Mouse (Mus musculus) cerebellum, adult 11-12 months (tissue): ENCODE measurements around the gene Socs5.

Experiments
- DNase-seq: peaks from one replicate; pipeline ENCODE4 v3.0.0; 2022

The Socs5 gene

DNA sequence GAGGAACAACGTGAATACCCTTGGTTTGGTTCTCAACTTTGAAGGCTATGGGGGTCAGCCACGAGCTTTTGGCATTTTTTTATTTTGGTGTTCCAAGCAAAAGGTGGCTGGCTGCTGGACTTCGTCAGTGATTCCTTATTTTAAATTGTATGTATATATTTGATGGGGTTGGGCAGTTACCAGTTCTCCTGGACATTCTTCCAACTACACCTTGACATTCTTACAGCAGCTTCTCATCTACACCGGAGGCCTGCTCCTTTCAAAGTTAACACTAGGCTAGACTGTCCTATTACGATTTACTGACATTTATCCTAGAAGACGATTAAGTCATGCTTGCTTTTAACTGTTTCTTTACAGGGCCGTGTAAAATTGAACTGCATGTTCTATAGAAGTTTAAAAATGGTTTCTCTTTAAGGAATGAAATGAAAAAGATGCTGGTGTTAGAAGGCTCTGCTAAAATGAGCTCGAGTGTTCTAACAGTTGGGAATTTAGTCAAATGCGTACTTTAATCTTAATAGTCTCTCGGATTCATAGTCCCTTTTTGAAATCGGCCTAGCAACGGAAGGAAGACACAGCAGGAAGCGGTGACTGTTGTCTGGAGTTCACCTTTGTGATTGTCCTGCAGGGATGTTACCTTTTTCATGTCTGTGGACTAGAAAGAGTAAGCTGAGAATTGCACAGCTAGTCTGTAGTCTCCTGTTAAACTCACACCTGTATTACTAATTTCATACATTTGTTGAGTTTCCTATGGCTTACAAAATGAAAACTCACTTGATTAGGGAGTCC lies 1.2 kb downstream of the Socs5 start:
- DNase-seq: no peak

DNA sequence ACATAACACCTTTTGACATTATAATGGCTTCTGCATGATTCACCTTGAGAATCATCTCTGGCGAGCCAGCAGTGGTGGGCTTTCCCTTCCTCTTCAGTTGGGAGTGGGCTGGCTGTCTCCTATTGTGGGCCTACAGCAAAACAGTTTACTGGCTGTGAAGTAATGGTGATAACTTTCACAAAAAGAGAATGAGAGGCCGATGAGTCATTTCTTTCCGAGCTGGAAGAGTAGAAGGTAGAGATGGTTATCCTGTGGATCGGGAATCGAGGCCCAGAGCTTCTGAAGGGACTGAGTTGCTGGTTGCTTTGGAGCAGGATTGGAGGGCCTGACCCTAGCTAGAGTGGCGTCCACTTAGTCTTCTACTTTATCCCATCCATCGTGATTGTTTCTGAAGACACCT lies 2.0 kb downstream of the Socs5 start:
- DNase-seq: no peak

DNA sequence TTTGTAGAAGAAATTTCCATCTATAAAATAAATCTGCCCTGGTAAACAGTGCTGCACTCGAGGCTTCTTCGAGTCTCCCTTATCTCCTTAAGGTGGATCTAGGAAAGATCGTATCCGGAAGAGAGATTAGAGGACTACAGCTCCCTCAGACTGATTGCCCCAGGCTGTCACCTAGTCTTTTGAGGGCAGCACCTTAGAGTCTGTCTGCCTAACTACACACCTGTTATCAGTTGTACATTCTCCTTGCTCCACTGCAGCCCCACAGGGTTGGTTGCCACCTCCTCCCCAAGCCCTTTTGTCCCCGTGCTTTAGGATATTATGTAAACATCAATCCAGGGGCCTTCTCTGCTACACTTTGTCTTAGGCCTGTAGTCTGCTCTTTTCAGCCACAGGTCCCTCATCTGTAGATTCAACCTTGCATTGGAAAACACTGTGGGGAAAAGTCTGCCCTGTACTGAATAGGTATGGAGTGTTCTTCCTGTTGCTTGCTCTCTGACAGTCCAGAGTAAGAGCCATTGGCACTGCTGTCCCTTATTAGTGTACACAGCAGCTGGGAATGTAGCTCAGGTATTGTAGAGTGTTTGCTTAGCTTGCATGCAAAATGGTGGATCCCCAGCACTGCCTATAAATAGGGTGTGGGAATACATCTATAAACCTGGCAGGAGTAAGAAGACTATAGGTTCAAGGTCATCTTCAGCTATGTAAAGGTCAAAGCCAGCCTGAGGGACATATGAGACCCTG lies 5.5 kb downstream of the Socs5 start:
- no peak for DNase-seq

DNA sequence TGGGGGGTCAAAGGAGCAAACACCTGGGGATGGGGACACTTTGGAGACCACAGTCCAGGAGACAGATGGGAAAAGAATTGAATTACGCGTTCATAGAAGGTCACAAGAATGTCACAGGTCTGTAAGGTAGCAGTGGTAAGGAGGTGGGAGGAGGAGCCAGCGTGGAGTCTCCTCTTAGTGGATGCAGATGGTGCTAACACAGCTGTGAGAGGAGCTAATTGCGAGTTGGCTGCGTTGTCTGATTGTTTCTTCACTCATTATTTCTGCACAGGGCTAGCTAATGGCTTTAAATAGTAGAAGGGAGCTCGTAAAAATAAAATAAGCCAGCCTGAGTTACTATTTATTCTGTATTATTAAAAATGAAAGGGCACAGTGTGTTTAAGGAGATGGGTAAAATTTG lies 8.1 kb downstream of the Socs5 start:
- no peak for DNase-seq

DNA sequence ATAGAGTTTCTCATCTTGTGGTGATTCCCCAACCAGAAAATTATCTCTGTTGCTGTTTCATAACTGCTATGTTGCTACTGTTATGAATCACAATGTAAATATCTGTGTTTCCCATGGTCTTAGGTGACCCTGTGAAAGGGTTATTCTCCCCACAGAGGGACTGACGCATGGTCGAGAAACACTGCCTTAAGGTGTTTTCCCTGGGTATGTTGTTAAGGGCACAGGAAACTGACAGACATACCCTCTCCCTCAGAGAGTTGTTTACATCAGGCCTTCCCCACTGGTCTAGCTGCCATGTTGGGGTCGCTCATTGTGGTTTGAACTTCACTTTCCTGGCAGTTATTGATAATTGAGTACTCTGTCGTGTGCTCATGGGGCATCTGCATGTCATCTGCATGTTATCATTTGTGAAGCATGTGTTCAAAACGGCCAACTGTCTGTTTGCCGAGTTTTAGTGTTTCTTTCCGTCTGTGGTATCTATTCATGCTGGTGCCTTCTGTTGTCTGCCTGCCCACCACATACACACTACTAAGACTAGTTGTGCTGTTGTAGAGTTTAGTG lies 11.6 kb downstream of the Socs5 start:
- DNase-seq: no peak

DNA sequence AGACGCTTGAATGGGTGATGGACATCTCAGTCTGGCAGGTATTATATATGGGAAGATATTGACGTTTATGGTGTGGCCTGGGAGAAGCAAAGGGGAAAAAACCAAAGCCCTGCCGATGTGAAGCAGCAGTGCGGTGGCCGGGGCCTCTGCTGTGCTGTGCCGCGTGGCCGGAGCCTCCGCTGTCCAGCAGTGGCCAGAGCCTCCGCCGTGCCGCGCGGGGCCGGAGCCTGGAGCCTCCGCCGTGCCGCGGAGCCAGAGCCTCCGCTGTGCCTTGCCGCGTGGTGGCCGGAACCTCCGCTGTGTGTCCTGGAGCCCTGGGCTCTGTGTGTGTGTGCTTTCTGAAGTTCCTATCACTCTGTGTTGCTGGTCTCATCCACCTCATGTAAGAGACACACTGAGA lies 17.9 kb downstream of the Socs5 start:
- no peak for DNase-seq

DNA sequence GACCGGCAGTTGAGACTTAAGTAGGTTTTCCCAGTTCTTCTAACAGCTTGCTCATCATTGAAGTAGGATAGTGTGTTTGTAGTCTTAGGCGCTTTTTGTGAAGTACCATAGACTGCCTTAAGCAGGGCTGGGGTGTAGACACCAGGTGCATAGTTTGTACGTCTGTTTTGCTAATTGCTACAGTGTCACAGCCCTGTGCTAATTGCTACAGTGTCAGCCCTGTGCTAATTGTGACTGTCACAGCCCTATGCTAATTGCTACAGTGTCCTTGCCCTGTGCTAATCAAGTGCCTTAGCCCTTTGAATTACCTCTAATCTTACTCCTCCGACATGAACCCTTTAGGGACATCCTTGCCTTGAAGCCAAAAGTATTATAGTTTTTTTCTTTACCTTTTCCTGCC lies 24.8 kb downstream of the Socs5 start:
- DNase-seq: no peak

DNA sequence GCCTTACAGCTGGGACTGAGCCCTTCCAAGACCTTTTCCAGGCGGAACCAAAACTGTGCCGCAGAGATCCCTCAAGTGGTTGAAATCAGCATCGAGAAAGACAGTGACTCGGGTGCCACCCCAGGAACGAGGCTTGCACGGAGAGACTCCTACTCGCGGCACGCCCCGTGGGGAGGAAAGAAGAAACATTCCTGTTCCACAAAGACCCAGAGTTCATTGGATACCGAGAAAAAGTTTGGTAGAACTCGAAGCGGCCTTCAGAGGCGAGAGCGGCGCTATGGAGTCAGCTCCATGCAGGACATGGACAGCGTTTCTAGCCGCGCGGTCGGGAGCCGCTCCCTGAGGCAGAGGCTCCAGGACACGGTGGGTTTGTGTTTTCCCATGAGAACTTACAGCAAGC lies 26.3 kb downstream of the Socs5 start:
- DNase-seq: no peak

DNA sequence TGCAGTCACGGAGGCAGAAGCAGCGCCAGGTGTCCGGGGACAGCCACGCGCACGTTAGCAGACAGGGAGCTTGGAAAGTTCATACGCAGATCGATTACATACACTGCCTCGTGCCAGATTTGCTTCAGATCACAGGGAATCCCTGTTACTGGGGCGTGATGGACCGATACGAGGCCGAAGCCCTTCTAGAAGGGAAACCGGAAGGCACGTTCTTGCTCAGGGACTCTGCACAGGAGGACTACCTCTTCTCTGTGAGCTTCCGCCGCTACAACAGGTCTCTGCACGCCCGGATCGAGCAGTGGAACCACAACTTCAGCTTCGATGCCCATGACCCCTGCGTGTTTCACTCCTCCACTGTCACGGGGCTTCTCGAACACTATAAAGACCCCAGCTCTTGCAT lies 27.2 kb downstream of the Socs5 start:
- DNase-seq: no peak

DNA sequence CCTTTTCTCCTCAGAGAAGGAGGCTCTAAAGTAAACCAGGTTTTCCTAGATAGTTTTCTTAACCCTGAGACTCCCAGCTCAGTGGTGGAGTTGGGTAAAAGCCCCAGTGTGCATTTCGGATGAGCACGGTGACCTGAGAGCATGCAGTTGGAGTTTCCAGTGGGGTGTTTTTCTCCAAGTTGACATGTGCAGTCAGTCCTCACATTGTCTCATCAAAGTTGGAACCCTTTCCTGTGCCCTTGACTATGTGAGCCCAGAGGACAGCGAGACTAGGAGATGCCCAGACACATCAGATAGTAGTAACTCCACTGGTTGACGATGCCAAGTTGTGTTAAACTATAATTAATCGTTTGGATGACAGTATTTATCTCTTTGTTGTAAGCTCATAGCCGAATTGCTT lies 28.3 kb downstream of the Socs5 start:
- DNase-seq: no peak

DNA sequence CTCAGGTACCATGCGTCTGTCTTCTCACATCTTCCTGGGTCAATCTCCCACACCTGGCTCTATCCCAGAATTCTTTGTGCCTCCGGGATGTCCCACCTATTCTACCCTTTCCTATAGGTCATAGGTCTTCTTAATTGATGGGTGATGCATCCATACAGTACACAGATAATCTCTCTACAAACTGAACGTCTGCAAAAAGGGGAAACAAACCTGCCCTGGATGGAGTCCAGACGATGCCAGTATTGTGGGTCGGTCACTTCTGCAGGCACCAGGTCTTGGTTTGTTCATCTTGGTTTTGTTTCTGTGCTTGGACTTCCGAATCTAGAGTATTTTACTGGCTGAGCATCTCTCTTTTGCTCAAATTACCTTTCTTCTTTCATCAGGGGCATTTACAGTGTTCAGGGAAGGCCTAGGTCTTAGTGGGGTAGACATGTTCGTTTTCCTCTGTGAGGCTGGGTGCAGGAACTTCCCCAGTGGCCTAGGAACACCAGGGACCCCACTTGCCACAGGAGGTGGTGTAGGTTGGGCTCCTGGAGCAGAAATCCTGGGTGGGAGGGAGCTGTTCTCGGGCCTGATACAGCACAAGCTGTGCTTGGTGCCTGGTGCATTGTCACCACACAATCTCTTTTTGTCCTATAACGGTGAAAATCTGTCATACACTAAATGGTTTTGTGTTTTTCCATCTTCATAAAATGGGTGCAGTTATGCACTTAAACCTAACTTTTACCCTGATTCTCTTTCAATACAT lies 33.9 kb downstream of the Socs5 start:
- DNase-seq: no peak

DNA sequence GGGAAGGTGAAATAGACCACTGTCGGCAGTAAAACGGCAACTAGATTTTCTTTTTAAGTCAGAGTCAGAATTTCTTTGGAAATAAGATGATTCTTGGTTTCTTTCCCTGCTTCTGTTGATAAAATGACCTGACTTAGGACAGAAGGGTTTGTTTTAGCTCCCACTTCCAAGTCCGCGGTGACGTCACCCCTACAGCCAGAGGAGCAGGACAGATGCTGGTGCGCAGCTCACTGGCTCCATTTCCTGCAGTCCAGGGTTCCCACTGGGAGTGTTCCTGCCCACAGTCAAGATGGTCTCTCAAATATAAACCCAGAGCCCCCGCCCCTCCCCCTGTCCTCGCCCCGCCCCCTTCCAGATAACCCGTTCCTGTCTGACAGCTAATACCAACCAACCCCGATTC lies 34.8 kb downstream of the Socs5 start:
- DNase-seq: no peak

DNA sequence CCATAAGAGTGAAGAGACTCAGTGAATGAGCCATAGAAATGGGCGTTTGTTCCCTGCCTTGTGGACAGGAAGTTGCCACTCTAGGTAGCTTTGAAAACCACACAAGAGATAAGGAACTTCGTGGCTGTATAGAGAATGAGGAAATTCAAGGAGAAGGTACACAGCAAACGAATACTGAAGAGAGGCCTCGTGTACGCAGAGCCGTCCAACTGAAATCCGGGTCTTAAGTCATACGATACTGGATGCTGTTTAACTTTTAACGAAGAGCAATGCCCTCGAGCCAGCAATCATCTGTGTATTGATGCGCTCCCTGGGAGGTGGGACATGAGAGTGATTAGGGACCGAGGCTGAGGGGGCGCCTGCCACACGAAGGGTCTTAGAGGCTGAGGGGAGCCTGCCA lies 35.7 kb downstream of the Socs5 start:
- DNase-seq: no peak

DNA sequence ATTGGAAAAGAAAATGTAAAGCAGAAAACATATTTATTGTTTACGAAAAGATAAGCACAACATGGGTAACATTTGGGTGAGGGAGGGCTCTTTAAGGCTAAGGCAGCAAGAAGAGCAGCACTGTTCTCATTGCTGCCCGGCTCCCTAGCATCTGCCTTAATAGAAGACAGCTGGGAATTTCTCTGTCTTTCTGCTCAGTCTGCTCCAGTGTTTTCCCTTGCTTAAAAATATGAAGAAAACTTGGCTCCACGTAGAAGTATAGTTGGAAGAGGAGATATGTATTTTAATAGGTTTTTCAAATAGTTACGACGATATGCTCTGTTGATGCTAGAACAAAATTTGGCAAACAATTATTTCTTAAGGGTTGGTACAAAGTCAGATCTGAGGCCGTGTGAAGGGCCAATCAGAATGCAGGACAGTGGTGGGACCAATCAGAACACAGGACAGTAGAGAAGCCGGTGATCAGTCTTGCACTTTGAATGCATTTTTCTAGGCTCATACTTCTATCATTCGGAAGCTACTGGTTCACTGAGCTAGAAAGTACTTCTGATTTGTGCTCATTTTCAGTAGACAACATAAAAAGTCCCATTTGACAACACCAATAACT lies 39.0 kb downstream of the Socs5 start:
- DNase-seq: no peak

DNA sequence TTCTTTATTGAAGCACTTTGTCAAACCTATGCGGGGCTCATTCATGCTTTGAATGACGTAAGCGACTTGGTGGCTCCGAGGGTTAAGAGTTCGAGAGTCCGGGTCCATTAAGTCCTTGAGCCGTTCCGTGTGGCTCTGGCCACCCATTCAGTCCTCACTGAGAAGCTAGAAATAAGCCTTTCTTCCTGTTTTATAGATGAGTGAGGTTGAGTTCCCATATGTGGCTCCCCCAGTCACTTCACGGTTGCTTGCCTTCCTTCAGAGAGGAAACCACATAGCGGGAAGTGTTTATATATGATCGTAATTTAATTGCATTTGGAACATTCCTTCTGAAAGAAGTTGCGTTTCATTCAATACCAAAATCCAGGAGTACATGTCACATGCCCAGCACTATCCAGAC lies 42.3 kb downstream of the Socs5 start:
- DNase-seq: no peak

DNA sequence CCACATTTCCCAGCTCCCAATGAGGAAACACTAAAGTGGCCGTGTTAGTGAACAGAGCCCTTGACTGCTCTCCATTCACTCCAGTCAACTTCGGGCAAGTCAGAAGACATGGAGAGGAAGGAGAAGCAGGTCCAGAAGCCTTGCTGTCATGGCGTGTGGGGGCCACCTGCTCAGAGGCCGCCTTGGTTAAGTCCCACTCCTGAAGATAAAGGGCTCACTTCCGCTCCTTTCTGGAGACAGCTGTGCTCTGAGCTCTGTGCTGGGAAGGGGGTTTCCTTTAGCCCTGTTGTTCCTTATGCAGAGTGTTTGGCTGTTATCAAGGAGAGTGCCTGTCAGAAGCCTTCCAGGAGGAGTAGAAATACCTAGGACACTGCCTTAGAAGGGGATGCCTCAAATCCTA lies 45.5 kb downstream of the Socs5 start:
- no peak for DNase-seq

DNA sequence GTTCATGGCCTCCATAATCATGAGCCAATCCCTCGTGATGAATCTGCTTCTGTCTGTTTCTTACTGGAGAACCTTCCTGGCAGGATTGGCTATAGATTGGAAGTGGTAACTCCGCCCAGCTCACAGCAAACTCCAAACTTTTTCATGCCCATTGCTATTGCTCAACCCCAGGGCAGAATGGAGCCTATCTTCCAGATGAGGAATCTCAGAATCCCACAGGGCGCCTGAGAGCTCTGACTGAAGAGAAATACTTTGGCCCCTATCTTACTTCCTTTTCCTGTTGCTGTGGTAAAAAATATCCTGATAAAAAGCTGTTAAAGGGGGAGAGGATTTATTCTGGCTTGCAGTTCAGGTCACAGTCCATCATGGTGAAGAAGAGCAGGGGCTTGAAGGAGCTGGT lies 48.2 kb downstream of the Socs5 start:
- DNase-seq: no peak

DNA sequence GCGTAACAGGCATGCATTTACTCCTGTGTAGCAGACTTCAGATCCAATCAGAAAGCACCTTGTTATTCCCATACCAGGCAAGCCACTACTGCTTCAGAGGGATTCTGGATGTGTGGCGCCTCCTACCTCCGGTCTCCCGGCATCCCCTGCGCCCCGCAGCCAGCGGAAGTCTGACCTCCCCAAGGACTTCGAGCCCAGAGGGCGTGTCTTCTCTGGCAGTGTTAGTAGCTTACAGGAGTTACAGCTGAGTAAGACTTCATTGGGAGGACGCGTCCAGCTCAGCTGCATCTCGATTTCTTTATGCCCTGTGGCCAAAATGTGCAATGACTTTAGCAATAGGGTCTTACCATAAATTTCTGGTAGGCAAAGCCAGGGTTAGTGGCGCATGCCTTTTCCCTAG lies 50.3 kb downstream of the Socs5 start:
- no peak for DNase-seq

DNA sequence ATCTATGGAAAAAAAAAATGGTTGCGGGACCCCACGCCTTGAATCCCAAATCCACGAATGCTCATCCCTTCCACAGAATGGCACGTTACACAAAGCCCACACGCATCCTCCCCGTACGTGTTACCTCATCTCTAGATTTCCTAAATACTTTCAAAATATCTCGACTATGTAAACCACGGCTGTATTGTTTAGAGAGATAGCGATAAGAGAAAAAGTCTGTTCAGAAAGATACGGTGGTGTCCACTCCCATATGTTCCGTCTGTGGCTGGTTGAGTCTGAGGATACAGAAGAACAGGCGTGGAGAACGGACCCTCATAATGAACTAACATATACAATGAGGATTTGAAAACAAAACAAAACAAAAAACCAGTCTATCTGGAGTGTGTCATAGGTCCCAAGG lies 51.1 kb downstream of the Socs5 start:
- no peak for DNase-seq

DNA sequence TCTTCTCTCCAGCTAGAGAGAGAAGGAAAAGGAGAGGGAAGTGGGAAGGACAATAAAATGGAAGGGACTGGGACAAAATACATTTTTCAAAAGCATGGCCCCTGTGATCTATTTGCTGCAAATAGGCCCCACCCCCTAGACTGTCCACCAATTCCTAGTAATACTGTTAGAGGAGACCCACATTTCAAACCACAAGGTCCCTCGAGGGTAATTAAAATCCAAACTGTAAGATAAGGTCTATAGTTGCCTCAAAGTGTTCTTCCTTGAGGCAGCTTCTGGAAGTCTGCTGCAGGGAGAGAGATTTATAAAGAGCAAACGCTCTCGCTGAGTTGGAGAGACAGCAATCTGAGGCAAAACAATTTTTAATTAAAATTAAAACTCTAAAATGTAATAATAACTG lies 52.8 kb downstream of the Socs5 start:
- DNase-seq: no peak

DNA sequence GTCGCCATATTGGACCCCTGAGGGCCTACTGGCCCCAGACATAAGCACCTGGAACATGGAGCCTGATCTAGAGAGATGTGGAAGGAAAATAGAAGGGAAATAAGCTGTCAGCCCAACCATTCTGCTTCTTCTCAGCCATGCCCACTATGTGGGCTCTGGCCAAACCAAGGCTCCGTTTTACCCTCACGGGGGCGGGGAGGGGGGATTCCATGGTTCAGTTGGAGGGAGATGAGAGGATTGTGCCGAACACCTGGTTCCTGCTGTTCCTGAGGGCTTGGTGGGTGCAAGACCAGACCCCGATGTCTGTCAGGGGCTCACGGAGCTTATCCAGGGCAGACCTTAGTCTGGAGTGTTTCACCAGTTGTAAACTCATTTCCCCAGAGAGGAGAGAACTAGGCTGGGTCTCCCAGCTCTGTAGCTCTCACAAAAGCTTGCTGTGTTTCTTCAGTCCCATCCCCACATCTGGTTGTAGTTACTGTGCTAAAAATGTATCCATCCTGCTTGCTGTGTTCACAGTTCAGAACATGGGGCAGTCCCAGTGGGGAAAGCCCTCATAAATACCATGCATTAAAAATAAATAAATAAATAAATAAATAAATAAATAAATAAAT lies 56.9 kb downstream of the Socs5 start:
- no peak for DNase-seq

DNA sequence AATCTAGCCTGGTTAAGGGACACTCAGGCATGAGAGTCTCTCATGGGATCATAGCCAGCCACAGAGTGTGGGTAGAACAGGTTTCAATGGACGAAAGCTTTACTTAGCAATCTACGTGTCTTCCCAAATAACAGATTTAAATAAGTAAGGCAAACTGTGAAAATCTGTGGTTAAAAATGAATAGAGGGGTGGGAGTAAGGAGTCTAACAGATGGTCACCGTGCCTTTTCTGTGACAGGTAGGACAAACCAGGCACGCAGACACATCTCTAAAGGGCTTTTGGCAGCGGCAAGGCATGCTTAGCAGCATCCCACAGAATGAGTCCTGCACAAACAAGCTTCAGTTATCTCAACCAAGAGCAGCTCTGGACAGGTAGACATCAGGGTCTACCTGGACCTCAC lies 59.9 kb downstream of the Socs5 start:
- no peak for DNase-seq

DNA sequence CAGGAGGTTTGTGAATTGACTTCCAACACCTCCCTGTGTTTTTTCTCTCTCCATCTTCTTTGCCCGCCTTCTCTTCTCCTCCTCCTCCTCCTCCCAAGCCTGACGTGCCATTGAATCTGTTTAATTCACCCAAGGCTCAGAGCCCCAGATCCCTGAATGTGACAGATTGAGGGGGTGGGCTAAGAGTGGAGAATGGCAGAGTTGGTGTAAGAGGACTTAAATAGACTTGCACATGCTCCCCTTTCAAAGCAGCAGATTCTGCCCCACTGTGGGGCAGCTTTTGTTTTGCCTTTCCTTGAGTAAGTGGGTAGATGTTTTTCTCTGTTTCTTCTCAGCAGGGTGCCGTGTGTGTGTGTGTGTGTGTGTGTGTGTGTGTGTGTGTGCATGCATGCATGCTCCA lies 61.6 kb downstream of the Socs5 start:
- no peak for DNase-seq
